Mouse (Mus musculus): ENCODE data around the gene Itpr1. TPM values are rescaled to one million over a fixed set of nuclear protein-coding genes. Genes with fewer than 3 reads are reported as not detected.

Gene Itpr1
- polyA plus RNA-seq, 1 experiment, result not detected

DNA sequence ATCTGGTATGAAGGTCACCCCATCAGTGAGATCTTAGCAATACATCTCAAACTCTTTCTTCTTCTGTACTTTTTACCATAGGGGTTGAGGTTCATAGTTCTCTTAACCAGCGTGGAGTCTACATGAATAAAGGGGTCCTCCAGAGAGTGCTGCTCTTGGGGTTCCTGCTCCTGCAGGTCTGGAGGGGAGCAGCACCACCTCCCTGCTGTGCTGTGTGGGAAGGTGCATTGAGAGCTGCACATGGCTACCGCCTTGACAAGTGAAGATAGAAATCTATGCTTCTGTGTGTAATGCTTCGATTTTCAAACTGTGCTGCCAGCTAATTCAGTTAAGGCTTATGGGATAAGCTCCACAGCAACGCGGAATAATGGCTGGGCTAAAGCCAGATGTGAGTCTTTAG, 130.1 kb downstream of the Itpr1 start:
- no peak overlapping the region for H3K27ac ChIP-seq (ENCODE audit: insufficient read depth, low read depth, low read length)
- no peaks in the 10 kb centered on the region for H3K4me1 ChIP-seq (ENCODE audit: control insufficient read depth, insufficient read depth, low read length)
- no peak overlapping the region for H3K4me3 ChIP-seq (ENCODE audit: insufficient read depth, low read depth, low read length)
- TF ChIP-seq CTCF (IDR thresholded peaks at IDR 0.05; ENCODE audit: insufficient read depth, low read depth, low read length) (no peak), POLR2A (IDR thresholded peaks at IDR 0.05; ENCODE audit: insufficient read depth, low read depth, low read length) (no peak)
- WGBS, result 85% methylated on average over 5 of the region's 5 CpGs

DNA sequence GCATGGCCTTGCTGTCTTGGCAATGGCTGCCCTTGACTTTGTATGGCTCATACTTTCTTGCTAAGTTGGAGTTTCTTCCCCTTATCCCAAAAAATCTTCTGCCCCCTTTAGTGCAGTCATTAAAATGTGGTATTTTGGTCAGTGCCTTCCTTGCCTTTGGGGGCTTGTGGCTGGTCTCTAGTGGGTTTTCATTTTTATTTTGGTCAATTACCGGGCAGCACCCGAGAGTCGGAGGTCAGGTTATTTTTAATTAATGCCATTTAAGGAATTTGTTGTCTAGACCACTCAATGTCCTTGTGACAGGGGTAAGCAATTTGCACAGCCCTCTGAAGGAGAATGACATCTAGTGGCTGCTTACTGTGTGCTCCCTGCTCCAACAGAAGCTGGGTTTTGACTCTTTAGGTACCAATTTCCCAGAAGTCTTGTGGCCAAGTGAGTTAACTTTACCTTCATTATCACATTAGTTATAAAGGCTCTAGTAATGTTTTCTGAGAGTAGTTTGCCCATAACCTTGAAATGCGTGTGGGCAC, 130.9 kb downstream of the Itpr1 start:
- H3K4me1 ChIP-seq (ENCODE audit: control insufficient read depth, insufficient read depth, low read length), result no peaks in the 10 kb centered on the region
- whole genome bisulfite sequencing, result 52% methylated on average over 4 of the region's 4 CpGs
- no peak overlapping the region for H3K27ac ChIP-seq (ENCODE audit: insufficient read depth, low read depth, low read length)

DNA sequence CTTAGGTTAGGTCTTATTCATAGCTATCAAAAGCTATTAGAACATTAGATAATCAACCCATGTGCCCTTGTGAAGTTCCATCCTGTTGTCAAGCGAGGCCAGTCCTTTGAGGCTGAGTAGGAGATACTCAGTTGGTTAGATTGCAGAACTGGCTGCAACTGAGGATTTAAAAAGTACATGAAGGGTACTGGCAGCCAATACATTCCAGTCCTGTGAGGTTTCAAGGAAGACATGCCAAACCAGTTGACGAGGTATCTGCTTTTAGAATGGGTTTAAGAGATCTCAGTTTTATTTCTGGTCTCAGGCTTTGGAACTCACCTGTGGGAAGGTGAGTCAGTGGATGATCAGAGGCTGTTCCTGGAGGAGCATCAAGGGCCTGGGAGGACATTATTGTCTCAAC, 137.9 kb downstream of the Itpr1 start:
- no peak overlapping the region for H3K4me3 ChIP-seq (ENCODE audit: insufficient read depth, low read depth, low read length)
- no peak for TF ChIP-seq POLR2A (IDR thresholded peaks at IDR 0.05; ENCODE audit: insufficient read depth, low read depth, low read length)
- TF ChIP-seq CTCF (IDR thresholded peaks at IDR 0.05; ENCODE audit: insufficient read depth, low read depth, low read length), result no peak
- H3K4me1 ChIP-seq (ENCODE audit: control insufficient read depth, insufficient read depth, low read length), result no peaks in the 10 kb centered on the region
- 95% methylated on average over 2 of the region's 2 CpGs for WGBS
- H3K27ac ChIP-seq (ENCODE audit: insufficient read depth, low read depth, low read length), result no peak overlapping the region

More for the DNA sequence above, 130.9 kb downstream of the Itpr1 start:
- TF ChIP-seq CTCF (IDR thresholded peaks at IDR 0.05; ENCODE audit: insufficient read depth, low read depth, low read length) (no peak), POLR2A (IDR thresholded peaks at IDR 0.05; ENCODE audit: insufficient read depth, low read depth, low read length) (no peak)
- H3K4me3 ChIP-seq (ENCODE audit: insufficient read depth, low read depth, low read length), result no peak overlapping the region

DNA sequence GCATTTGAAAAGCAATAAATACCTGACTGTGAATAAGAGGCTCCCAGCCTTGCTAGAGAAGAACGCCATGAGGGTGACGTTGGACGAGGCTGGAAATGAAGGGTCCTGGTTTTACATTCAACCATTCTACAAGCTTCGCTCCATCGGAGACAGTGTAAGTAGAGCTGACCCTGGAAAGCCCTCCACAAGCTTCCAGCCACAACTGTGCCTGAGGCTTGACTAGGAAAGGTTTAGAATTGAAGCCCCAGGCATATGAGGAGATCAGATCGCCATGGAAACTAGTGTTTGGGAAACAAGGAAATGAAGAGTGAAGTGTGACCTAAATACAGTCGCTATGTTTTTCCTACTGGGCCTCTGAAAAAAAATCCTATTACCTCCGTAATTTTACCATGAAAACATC, 139.1 kb downstream of the Itpr1 start:
- TF ChIP-seq POLR2A (IDR thresholded peaks at IDR 0.05; ENCODE audit: insufficient read depth, low read depth, low read length), result no peak
- no peak for TF ChIP-seq CTCF (IDR thresholded peaks at IDR 0.05; ENCODE audit: insufficient read depth, low read depth, low read length)
- 65% methylated on average over 8 of the region's 8 CpGs for WGBS

DNA sequence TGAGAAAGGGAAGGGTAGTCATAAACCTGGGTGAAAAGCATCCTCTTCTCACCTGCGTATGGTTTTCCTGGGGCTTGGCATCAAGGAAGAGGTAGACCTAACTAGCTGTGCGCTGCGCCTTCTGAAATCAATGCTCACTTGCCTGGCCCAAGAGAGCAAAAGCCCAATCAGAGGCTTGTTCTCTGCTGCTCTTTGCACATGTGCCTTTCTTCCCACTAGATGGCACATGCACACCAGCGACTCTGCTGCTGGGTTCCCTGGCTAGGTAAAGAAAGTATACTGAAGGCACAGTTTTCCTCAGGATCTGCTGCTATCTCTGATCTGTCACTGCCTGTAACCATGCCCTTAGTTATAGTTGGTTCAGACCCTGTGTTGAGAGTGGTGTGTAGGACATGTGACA, 154.5 kb downstream of the Itpr1 start:
- no peak overlapping the region for H3K4me3 ChIP-seq (ENCODE audit: insufficient read depth, low read depth, low read length)
- H3K4me1 ChIP-seq (ENCODE audit: control insufficient read depth, insufficient read depth, low read length), result no peaks in the 10 kb centered on the region
- no peak overlapping the region for H3K27ac ChIP-seq (ENCODE audit: insufficient read depth, low read depth, low read length)
- WGBS, result 86% methylated on average over 4 of the region's 4 CpGs
- TF ChIP-seq CTCF (IDR thresholded peaks at IDR 0.05; ENCODE audit: insufficient read depth, low read depth, low read length), result no peak
- TF ChIP-seq POLR2A (IDR thresholded peaks at IDR 0.05; ENCODE audit: insufficient read depth, low read depth, low read length), result no peak

More for the DNA sequence above, 139.1 kb downstream of the Itpr1 start:
- no peak overlapping the region for H3K27ac ChIP-seq (ENCODE audit: insufficient read depth, low read depth, low read length)
- no peaks in the 10 kb centered on the region for H3K4me1 ChIP-seq (ENCODE audit: control insufficient read depth, insufficient read depth, low read length)
- H3K4me3 ChIP-seq (ENCODE audit: insufficient read depth, low read depth, low read length), result no peak overlapping the region

DNA sequence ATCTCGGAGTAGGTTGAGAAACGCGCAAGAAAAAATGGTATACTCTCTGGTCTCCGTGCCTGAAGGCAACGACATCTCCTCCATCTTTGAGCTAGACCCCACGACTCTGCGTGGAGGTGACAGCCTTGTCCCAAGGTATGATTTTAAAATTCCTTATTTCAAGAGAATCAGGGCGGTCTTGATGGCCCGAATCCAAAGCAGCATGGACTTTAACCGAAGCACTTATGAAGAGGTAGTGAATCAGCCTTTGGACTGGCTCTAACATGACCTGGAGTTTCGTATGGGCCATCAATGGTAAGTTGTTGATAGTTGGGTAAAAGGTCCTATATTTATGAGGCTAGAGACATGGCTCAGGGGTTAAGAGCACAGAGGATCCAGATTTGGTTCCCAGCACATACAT, 156.1 kb downstream of the Itpr1 start:
- no peak overlapping the region for H3K27ac ChIP-seq (ENCODE audit: insufficient read depth, low read depth, low read length)
- H3K4me3 ChIP-seq (ENCODE audit: insufficient read depth, low read depth, low read length), result no peak overlapping the region
- TF ChIP-seq POLR2A (IDR thresholded peaks at IDR 0.05; ENCODE audit: insufficient read depth, low read depth, low read length) (no peak), CTCF (IDR thresholded peaks at IDR 0.05; ENCODE audit: insufficient read depth, low read depth, low read length) (no peak)
- WGBS, result 96% methylated on average over 11 of the region's 11 CpGs
- no peaks in the 10 kb centered on the region for H3K4me1 ChIP-seq (ENCODE audit: control insufficient read depth, insufficient read depth, low read length)

DNA sequence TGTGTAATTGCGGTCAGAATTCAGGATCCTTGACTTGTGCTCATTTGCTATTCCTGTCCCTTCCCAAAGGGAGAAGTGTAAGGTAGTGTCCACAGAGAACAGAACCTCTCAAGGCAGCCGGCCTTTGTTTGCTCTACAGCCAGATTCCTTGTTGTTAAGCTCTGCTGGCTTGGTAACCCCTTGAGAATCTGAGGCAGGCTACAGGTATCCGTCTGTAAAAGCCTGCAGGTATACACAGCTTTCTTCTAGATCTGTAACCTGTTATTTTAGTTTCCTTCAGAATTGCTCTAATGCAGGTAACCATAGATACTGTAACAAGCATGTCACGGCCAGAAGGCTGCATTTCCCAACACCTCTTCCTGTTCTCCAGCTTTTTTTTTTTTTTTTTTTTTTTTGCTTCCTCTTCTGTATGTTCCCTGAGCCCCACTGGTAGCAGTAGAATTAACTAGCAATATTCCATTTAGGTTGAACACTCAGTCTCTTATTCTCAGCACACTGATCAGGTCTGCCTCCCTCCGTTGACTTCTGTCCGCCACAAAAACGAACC, 158.5 kb downstream of the Itpr1 start:
- TF ChIP-seq POLR2A (IDR thresholded peaks at IDR 0.05; ENCODE audit: insufficient read depth, low read depth, low read length) (no peak), CTCF (IDR thresholded peaks at IDR 0.05; ENCODE audit: insufficient read depth, low read depth, low read length) (no peak)
- WGBS, result 95% methylated on average over 7 of the region's 7 CpGs
- H3K4me1 ChIP-seq (ENCODE audit: control insufficient read depth, insufficient read depth, low read length), result no peaks in the 10 kb centered on the region
- no peak overlapping the region for H3K27ac ChIP-seq (ENCODE audit: insufficient read depth, low read depth, low read length)
- no peak overlapping the region for H3K4me3 ChIP-seq (ENCODE audit: insufficient read depth, low read depth, low read length)

DNA sequence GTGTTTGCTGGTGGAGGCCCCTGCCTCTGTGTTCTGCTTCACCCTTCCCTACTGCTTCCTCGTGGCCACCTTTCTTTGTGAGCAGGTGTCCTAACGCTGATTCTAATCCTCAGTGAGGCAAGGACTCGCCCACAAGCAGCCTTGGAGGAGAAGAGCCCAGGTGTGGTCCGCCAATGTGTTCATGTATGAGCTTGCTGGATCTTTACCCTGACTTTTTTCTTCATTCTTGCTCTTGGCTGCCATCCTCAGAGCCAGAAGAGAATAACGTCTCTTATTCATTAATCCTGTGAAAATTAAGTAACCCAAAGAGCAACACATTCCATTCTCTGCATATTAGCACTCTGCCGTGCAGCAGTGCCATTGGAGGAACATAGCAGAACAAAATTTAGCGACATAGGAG, 161.1 kb downstream of the Itpr1 start:
- Histone ChIP-seq H3K4me3 (ENCODE audit: insufficient read depth, low read depth, low read length) (no peak overlapping the region), H3K4me1 (ENCODE audit: control insufficient read depth, insufficient read depth, low read length) (no peaks in the 10 kb centered on the region), H3K27ac (ENCODE audit: insufficient read depth, low read depth, low read length) (no peak overlapping the region)
- no peak for TF ChIP-seq CTCF (IDR thresholded peaks at IDR 0.05; ENCODE audit: insufficient read depth, low read depth, low read length)
- TF ChIP-seq POLR2A (IDR thresholded peaks at IDR 0.05; ENCODE audit: insufficient read depth, low read depth, low read length), result no peak
- WGBS, result 54% methylated on average over 7 of the region's 7 CpGs

DNA sequence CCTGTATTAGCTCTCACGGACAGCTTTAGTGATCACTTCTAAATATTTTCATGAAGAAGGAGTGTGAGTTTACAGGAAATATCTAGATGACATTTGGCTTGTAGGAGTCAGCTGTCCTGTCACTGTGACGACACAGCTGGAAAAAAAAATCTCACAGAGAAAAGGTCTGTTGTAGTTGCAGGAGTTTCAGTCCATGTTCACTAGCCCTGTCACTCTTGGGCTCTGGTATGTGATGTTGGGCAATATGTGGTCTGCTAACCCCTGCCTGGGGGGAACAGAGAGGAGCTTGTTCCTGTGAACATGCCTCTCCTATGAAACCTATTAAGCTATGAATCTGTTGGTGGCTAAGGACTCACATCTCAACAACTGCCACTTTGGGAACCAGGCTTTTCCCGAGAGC, 166.1 kb downstream of the Itpr1 start:
- no peak overlapping the region for H3K4me3 ChIP-seq (ENCODE audit: insufficient read depth, low read depth, low read length)
- TF ChIP-seq CTCF (IDR thresholded peaks at IDR 0.05; ENCODE audit: insufficient read depth, low read depth, low read length), result no peak
- TF ChIP-seq POLR2A (IDR thresholded peaks at IDR 0.05; ENCODE audit: insufficient read depth, low read depth, low read length), result no peak
- no peak overlapping the region for H3K27ac ChIP-seq (ENCODE audit: insufficient read depth, low read depth, low read length)
- no peaks in the 10 kb centered on the region for H3K4me1 ChIP-seq (ENCODE audit: control insufficient read depth, insufficient read depth, low read length)
- WGBS, result 87% methylated on average over 3 of the region's 3 CpGs

Measured in olfactory bulb, adult 2 months (tissue).